Mouse (Mus musculus): ENCODE measurements around the gene Gm20388. TPM values are rescaled to one million over a fixed set of nuclear protein-coding genes. Genes with fewer than 3 reads are reported as not detected.

Gene Gm20388
- polyA plus RNA-seq, 2 experiments = 8.5 TPM; not detected in 1

GRCm38 (mm10) chr8:122058510-122058909 is 2147.9 kb downstream of the Gm20388 start:
- DNase-seq (ENCODE audit: low read depth in 3 of 3, low spot score in 3 of 3) = no peak
- WGBS (ENCODE audit: insufficient replicate concordance) = 51% methylated on average over 9 of the region's 9 CpGs

GRCm38 (mm10) chr8:122058951-122059350 is 2148.3 kb downstream of the Gm20388 start:
- H3K36me3 ChIP-seq (replicated peaks; ENCODE audit: control insufficient read depth, insufficient read depth, low read depth) = no peaks in the 10 kb centered on the region
- ATAC-seq (ENCODE audit: insufficient read depth) = no peak
- no peak overlapping the region for H3K27ac ChIP-seq
- no peak for DNase-seq (ENCODE audit: low read depth in 3 of 3, low spot score in 3 of 3)
- H3K4me3 ChIP-seq (ENCODE audit: insufficient read depth in 1 of 2, low read depth in 2 of 2, low read length in 2 of 2) = no peak overlapping the region
- H3K4me2 ChIP-seq (ENCODE audit: low read depth) = no peak overlapping the region
- no peaks in the 10 kb centered on the region for H3K4me1 ChIP-seq (replicated peaks; ENCODE audit: control insufficient read depth in 2 of 2, insufficient read depth in 2 of 2, low read length in 1 of 2)
- WGBS (ENCODE audit: insufficient replicate concordance) = 66% methylated on average over 8 of the region's 8 CpGs
- TF ChIP-seq EP300 (IDR thresholded peaks at IDR 0.05; ENCODE audit: low read depth) (no peak), CTCF (IDR thresholded peaks at IDR 0.05; ENCODE audit: low read depth) (no peak)
- H3K9ac ChIP-seq (replicated peaks) = no peak overlapping the region
- no peaks in the 10 kb centered on the region for H3K27me3 ChIP-seq (ENCODE audit: control insufficient read depth, insufficient read depth, low read length)
- no peaks in the 10 kb centered on the region for H3K9me3 ChIP-seq (ENCODE audit: control insufficient read depth, low read length)

More at GRCm38 (mm10) chr8:122058510-122058909, 2147.9 kb downstream of the Gm20388 start:
- Histone ChIP-seq H3K4me2 (ENCODE audit: low read depth) (no peak overlapping the region), H3K27ac (no peak overlapping the region), H3K27me3 (ENCODE audit: control insufficient read depth, insufficient read depth, low read length) (no peaks in the 10 kb centered on the region), H3K9ac (replicated peaks) (no peak overlapping the region), H3K36me3 (replicated peaks; ENCODE audit: control insufficient read depth, insufficient read depth, low read depth) (no peaks in the 10 kb centered on the region), H3K9me3 (ENCODE audit: control insufficient read depth, low read length) (no peaks in the 10 kb centered on the region), H3K4me1 (replicated peaks; ENCODE audit: control insufficient read depth in 2 of 2, insufficient read depth in 2 of 2, low read length in 1 of 2) (no peaks in the 10 kb centered on the region), H3K4me3 (ENCODE audit: insufficient read depth in 1 of 2, low read depth in 2 of 2, low read length in 2 of 2) (no peak overlapping the region)
- TF ChIP-seq CTCF (IDR thresholded peaks at IDR 0.05; ENCODE audit: low read depth) (no peak), EP300 (IDR thresholded peaks at IDR 0.05; ENCODE audit: low read depth) (no peak)
- no peak for ATAC-seq (ENCODE audit: insufficient read depth)

GRCm38 (mm10) chr8:122062508-122063223 is 2152.0 kb downstream of the Gm20388 start:
- Histone ChIP-seq H3K9ac (replicated peaks) (no peak overlapping the region), H3K4me3 (ENCODE audit: insufficient read depth in 1 of 2, low read depth in 2 of 2, low read length in 2 of 2) (no peak overlapping the region), H3K9me3 (ENCODE audit: control insufficient read depth, low read length) (no peaks in the 10 kb centered on the region), H3K4me2 (ENCODE audit: low read depth) (no peak overlapping the region), H3K36me3 (replicated peaks; ENCODE audit: control insufficient read depth, insufficient read depth, low read depth) (no peaks in the 10 kb centered on the region), H3K27me3 (ENCODE audit: control insufficient read depth, insufficient read depth, low read length) (no peaks in the 10 kb centered on the region), H3K27ac (no peak overlapping the region), H3K4me1 (replicated peaks; ENCODE audit: control insufficient read depth in 2 of 2, insufficient read depth in 2 of 2, low read length in 1 of 2) (no peaks in the 10 kb centered on the region)
- DNase-seq (ENCODE audit: low read depth in 3 of 3, low spot score in 3 of 3) = no peak
- no peak for ATAC-seq (ENCODE audit: insufficient read depth)
- WGBS (ENCODE audit: insufficient replicate concordance) = 64% methylated on average over 12 of the region's 12 CpGs
- no peak for TF ChIP-seq CTCF (IDR thresholded peaks at IDR 0.05; ENCODE audit: low read depth)
- no peak for TF ChIP-seq EP300 (IDR thresholded peaks at IDR 0.05; ENCODE audit: low read depth)

GRCm38 (mm10) chr8:122064353-122064752 is 2153.7 kb downstream of the Gm20388 start:
- DNase-seq (ENCODE audit: low read depth in 3 of 3, low spot score in 3 of 3) = no peak

GRCm38 (mm10) chr8:122067783-122068505 is 2157.3 kb downstream of the Gm20388 start:
- Histone ChIP-seq H3K4me2 (ENCODE audit: low read depth) (no peak overlapping the region), H3K9ac (replicated peaks) (no peak overlapping the region), H3K9me3 (ENCODE audit: control insufficient read depth, low read length) (no peaks in the 10 kb centered on the region), H3K4me3 (ENCODE audit: insufficient read depth in 1 of 2, low read depth in 2 of 2, low read length in 2 of 2) (no peak overlapping the region), H3K27ac (no peak overlapping the region), H3K27me3 (ENCODE audit: control insufficient read depth, insufficient read depth, low read length) (no peaks in the 10 kb centered on the region), H3K4me1 (replicated peaks; ENCODE audit: control insufficient read depth in 2 of 2, insufficient read depth in 2 of 2, low read length in 1 of 2) (no peaks in the 10 kb centered on the region), H3K36me3 (replicated peaks; ENCODE audit: control insufficient read depth, insufficient read depth, low read depth) (no peaks in the 10 kb centered on the region)
- TF ChIP-seq CTCF (IDR thresholded peaks at IDR 0.05; ENCODE audit: low read depth) (no peak), EP300 (IDR thresholded peaks at IDR 0.05; ENCODE audit: low read depth) (no peak)
- no peak for ATAC-seq (ENCODE audit: insufficient read depth)
- DNase-seq (ENCODE audit: low read depth in 3 of 3, low spot score in 3 of 3) = no peak
- 61% methylated on average over 15 of the region's 15 CpGs for WGBS (ENCODE audit: insufficient replicate concordance)

More at GRCm38 (mm10) chr8:122064353-122064752, 2153.7 kb downstream of the Gm20388 start:
- Histone ChIP-seq H3K4me2 (ENCODE audit: low read depth) (no peak overlapping the region), H3K27ac (no peak overlapping the region), H3K9me3 (ENCODE audit: control insufficient read depth, low read length) (no peaks in the 10 kb centered on the region), H3K9ac (replicated peaks) (no peak overlapping the region), H3K4me3 (ENCODE audit: insufficient read depth in 1 of 2, low read depth in 2 of 2, low read length in 2 of 2) (no peak overlapping the region), H3K4me1 (replicated peaks; ENCODE audit: control insufficient read depth in 2 of 2, insufficient read depth in 2 of 2, low read length in 1 of 2) (no peaks in the 10 kb centered on the region), H3K36me3 (replicated peaks; ENCODE audit: control insufficient read depth, insufficient read depth, low read depth) (no peaks in the 10 kb centered on the region), H3K27me3 (ENCODE audit: control insufficient read depth, insufficient read depth, low read length) (no peaks in the 10 kb centered on the region)
- ATAC-seq (ENCODE audit: insufficient read depth) = no peak
- TF ChIP-seq EP300 (IDR thresholded peaks at IDR 0.05; ENCODE audit: low read depth) (no peak), CTCF (IDR thresholded peaks at IDR 0.05; ENCODE audit: low read depth) (no peak)
- WGBS (ENCODE audit: insufficient replicate concordance) = 71% methylated on average over 7 of the region's 7 CpGs

Measured in liver, embryonic 14.5 days (tissue).